Mouse (Mus musculus): ENCODE measurements around the gene Dnaja3. TPM values are rescaled to one million over a fixed set of nuclear protein-coding genes. Genes with fewer than 3 reads are reported as not detected.

Dnaja3 gene
- polyA plus RNA-seq, 1 experiment, result 21.3 TPM

GRCm38 (mm10) chr16:4650161-4650560, 10.4 kb downstream of the Dnaja3 start:
- H3K27ac ChIP-seq (ENCODE audit: insufficient read depth, low read depth, low read length), result no peak overlapping the region
- H3K4me1 ChIP-seq (ENCODE audit: control insufficient read depth, insufficient read depth, low read length), result no peaks in the 10 kb centered on the region
- H3K4me3 ChIP-seq (ENCODE audit: insufficient read depth, low read length), result no peak overlapping the region
- no peak for TF ChIP-seq POLR2A (IDR thresholded peaks at IDR 0.05; ENCODE audit: borderline replicate concordance, low read depth, low read length)
- TF ChIP-seq CTCF (IDR thresholded peaks at IDR 0.05; ENCODE audit: low read depth, low read length), result no peak

DNA sequence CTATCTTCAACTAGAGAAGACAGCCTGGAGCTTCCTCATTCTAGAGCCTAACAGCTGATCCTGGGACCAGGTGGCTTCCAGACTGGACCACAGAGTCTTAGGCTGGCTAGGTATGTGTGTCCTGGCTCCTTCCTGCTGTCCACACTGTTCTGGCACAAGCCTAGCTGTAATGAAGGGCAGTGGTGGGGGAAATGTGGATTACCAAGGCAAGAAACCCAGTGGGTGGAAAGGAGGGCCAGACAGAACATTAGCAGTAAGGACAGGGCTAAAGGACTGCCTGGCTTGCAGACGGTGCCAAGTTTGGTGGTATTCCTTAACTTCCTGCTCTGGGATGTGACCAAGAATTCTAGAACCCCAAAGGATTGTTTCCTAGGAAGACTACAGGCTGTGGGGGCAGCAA, 11.3 kb downstream of the Dnaja3 start:
- Histone ChIP-seq H3K27ac (ENCODE audit: insufficient read depth, low read depth, low read length) (no peak overlapping the region), H3K4me3 (ENCODE audit: insufficient read depth, low read length) (no peak overlapping the region), H3K4me1 (ENCODE audit: control insufficient read depth, insufficient read depth, low read length) (no peaks in the 10 kb centered on the region)
- no peak for TF ChIP-seq POLR2A (IDR thresholded peaks at IDR 0.05; ENCODE audit: borderline replicate concordance, low read depth, low read length)
- no peak for TF ChIP-seq CTCF (IDR thresholded peaks at IDR 0.05; ENCODE audit: low read depth, low read length)

DNA sequence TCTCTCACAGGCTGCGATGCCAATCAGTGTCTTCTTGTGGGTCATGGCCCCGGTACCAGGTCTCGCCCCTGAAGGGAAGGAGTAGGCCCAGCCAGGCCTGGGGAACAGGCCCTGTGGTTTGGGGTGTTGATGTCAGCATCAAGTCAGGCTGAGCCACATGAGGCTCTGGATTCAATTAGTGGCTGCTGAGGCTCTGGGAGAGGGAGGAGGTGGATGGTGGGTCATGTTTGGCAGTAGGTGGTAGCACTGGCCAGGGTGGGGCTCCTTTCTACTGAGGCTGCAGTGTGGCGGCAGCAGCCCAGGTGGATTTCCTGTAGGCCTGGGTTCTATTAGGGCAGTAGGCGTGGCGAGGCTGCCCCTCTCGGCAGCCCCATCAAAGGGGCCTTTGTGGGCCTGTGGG, 11.8 kb downstream of the Dnaja3 start:
- Histone ChIP-seq H3K27ac (ENCODE audit: insufficient read depth, low read depth, low read length) (no peak overlapping the region), H3K4me3 (ENCODE audit: insufficient read depth, low read length) (no peak overlapping the region), H3K4me1 (ENCODE audit: control insufficient read depth, insufficient read depth, low read length) (no peaks in the 10 kb centered on the region)
- TF ChIP-seq CTCF (IDR thresholded peaks at IDR 0.05; ENCODE audit: low read depth, low read length) (no peak), POLR2A (IDR thresholded peaks at IDR 0.05; ENCODE audit: borderline replicate concordance, low read depth, low read length) (no peak)

- TF ChIP-seq POLR2A (IDR thresholded peaks at IDR 0.05; ENCODE audit: borderline replicate concordance, low read depth, low read length), result no peak
- TF ChIP-seq CTCF (IDR thresholded peaks at IDR 0.05; ENCODE audit: low read depth, low read length), result no peak
- Histone ChIP-seq H3K4me1 (ENCODE audit: control insufficient read depth, insufficient read depth, low read length) (no peaks in the 10 kb centered on the region), H3K27ac (ENCODE audit: insufficient read depth, low read depth, low read length) (no peak overlapping the region), H3K4me3 (ENCODE audit: insufficient read depth, low read length) (no peak overlapping the region)
Observed at GRCm38 (mm10) chr16:4652707-4653416, 13.1 kb downstream of the Dnaja3 start.

DNA sequence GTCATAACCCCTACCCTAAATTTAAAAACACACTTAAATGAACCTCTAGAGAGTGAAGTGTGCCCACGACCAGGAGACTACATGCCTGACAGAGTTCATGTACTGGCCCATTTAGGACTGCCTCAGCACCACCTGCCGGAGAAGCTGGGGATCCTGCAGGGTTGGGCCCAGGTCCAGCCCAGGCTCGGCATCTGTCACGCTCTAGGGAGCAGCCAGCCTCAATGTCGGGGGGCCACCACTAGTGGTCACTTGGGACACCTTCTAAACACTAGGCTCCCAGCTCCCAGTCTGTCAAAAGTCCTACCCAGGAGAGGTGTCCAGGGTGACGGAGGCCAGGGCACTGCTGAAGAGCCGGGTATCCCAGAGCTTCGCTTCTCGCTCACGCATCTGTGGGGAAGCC, 14.9 kb downstream of the Dnaja3 start:
- TF ChIP-seq CTCF (IDR thresholded peaks at IDR 0.05; ENCODE audit: low read depth, low read length) (no peak), POLR2A (IDR thresholded peaks at IDR 0.05; ENCODE audit: borderline replicate concordance, low read depth, low read length) (no peak)
- H3K4me3 ChIP-seq (ENCODE audit: insufficient read depth, low read length), result no peak overlapping the region
- H3K4me1 ChIP-seq (ENCODE audit: control insufficient read depth, insufficient read depth, low read length), result no peaks in the 10 kb centered on the region
- H3K27ac ChIP-seq (ENCODE audit: insufficient read depth, low read depth, low read length), result no peak overlapping the region

- no peaks in the 10 kb centered on the region for H3K4me1 ChIP-seq (ENCODE audit: control insufficient read depth, insufficient read depth, low read length)
- TF ChIP-seq CTCF (IDR thresholded peaks at IDR 0.05; ENCODE audit: low read depth, low read length), result no peak
- TF ChIP-seq POLR2A (IDR thresholded peaks at IDR 0.05; ENCODE audit: borderline replicate concordance, low read depth, low read length), result no peak
- H3K27ac ChIP-seq (ENCODE audit: insufficient read depth, low read depth, low read length), result no peak overlapping the region
- no peak overlapping the region for H3K4me3 ChIP-seq (ENCODE audit: insufficient read depth, low read length)
Observed at GRCm38 (mm10) chr16:4655251-4655734, 15.5 kb downstream of the Dnaja3 start.

- Histone ChIP-seq H3K4me3 (ENCODE audit: insufficient read depth, low read length) (no peak overlapping the region), H3K27ac (ENCODE audit: insufficient read depth, low read depth, low read length) (no peak overlapping the region)
- TF ChIP-seq CTCF (IDR thresholded peaks at IDR 0.05; ENCODE audit: low read depth, low read length) (no peak), POLR2A (IDR thresholded peaks at IDR 0.05; ENCODE audit: borderline replicate concordance, low read depth, low read length) (no peak)
Observed at GRCm38 (mm10) chr16:4655764-4656570, 16.2 kb downstream of the Dnaja3 start.

GRCm38 (mm10) chr16:4656571-4657081, 16.8 kb downstream of the Dnaja3 start:
- Histone ChIP-seq H3K4me3 (ENCODE audit: insufficient read depth, low read length) (no peak overlapping the region), H3K27ac (ENCODE audit: insufficient read depth, low read depth, low read length) (no peak overlapping the region), H3K4me1 (ENCODE audit: control insufficient read depth, insufficient read depth, low read length) (no peaks in the 10 kb centered on the region)
- TF ChIP-seq CTCF (IDR thresholded peaks at IDR 0.05; ENCODE audit: low read depth, low read length), result no peak
- no peak for TF ChIP-seq POLR2A (IDR thresholded peaks at IDR 0.05; ENCODE audit: borderline replicate concordance, low read depth, low read length)

More at GRCm38 (mm10) chr16:4655764-4656570, 16.2 kb downstream of the Dnaja3 start:
- no peaks in the 10 kb centered on the region for H3K4me1 ChIP-seq (ENCODE audit: control insufficient read depth, insufficient read depth, low read length)

GRCm38 (mm10) chr16:4658781-4659245, 19.0 kb downstream of the Dnaja3 start:
- Histone ChIP-seq H3K4me1 (ENCODE audit: control insufficient read depth, insufficient read depth, low read length) (no peaks in the 10 kb centered on the region), H3K4me3 (ENCODE audit: insufficient read depth, low read length) (no peak overlapping the region), H3K27ac (ENCODE audit: insufficient read depth, low read depth, low read length) (no peak overlapping the region)
- no peak for TF ChIP-seq CTCF (IDR thresholded peaks at IDR 0.05; ENCODE audit: low read depth, low read length)
- no peak for TF ChIP-seq POLR2A (IDR thresholded peaks at IDR 0.05; ENCODE audit: borderline replicate concordance, low read depth, low read length)
